Mouse (Mus musculus) C2C12 (cell line): ENCODE measurements around the gene Zfp579.

Source experiments
- CEBPB ChIP-seq: IDR thresholded peaks from one replicate; pipeline ENCODE4 v1.6.1; 2011; ENCODE audit warnings: low read depth, mild to moderate bottlenecking, control low read depth, moderate library complexity
- CTCF ChIP-seq: IDR thresholded peaks from one replicate; pipeline ENCODE4 v1.5.1; 2011; ENCODE audit not compliant: control insufficient read depth, insufficient read depth, insufficient read length

DNA sequence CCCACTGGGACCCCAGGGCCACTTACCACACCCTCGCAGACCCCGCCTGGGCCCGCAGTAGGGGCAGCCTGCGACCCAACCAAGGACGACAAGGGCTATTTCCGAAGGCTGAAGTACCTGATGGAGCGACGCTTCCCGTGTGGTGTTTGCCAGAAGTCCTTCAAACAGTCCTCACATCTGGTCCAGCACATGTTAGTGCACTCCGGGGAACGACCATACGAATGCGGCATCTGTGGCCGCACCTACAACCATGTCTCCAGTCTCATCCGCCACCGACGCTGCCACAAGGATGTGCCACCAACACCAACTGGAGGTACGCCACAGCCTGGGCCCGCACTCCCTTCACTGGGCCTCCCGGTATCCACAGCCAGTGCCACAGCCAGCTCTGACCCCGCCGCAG is 33.6 kb upstream of the Zfp579 start:
- TF ChIP-seq CTCF: no peak
- TF ChIP-seq CEBPB: no peak
